Comparison of ENCODE assay signal across 17 mouse cellular contexts in the genomic region with DNA sequence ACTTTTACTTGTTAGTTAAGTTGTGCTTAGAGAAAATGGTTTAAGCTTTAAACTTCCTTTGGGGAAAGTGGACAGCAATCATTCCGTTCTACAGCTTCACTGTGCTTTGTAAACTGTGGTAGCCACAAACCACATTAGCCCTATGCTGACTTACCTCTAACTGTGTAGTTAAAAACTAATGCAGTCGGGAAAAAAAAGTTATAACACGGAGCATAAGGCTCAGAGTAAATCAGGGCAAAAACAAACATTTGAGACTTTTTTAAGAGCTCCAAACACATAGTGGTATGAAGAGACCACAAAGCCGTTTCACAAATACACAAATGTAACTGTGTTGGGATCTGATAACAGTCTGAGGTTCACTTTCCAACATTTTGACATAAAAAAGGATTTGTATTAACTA.
"Had no signal": no experiment of that assay in that cellular context is flagged by ENCODE, and none has a peak within 500 bp of the region (broad histone marks: within the 10 kb centered on the region; RNA-seq: fewer than 3 reads in every experiment).

No protein-coding gene starts in this region.

- H3K27me3 ChIP-seq: kidney, embryonic 15.5 days; limb, embryonic 15.5 days; midbrain, embryonic 12.5 days; midbrain, embryonic 15.5 days; neural tube, embryonic 12.5 days; neural tube, embryonic 15.5 days had no signal

- H3K4me2 ChIP-seq: kidney, embryonic 15.5 days; limb, embryonic 15.5 days; liver, embryonic 11.5 days; lung, embryonic 14.5 days; midbrain, embryonic 12.5 days; midbrain, embryonic 15.5 days; neural tube, embryonic 12.5 days; neural tube, embryonic 15.5 days had no signal

- ATAC-seq: liver, postnatal 0 days; lung, postnatal 0 days; midbrain, embryonic 15.5 days had no signal

- H3K27ac ChIP-seq: kidney, embryonic 15.5 days; layer of hippocampus, adult 2 months; limb, embryonic 15.5 days; liver, embryonic 14.5 days; macrophage; midbrain, embryonic 12.5 days; midbrain, embryonic 15.5 days; neural tube, embryonic 12.5 days; neural tube, embryonic 15.5 days; stomach, postnatal 0 days had no signal

- H3K9me3 ChIP-seq: kidney, embryonic 15.5 days; limb, embryonic 15.5 days; midbrain, embryonic 12.5 days; midbrain, embryonic 15.5 days; neural tube, embryonic 12.5 days; neural tube, embryonic 15.5 days had no signal

- H3K4me1 ChIP-seq: limb, embryonic 15.5 days; midbrain, embryonic 12.5 days; midbrain, embryonic 15.5 days; neural tube, embryonic 15.5 days had no signal

- H3K4me3 ChIP-seq: kidney, embryonic 15.5 days; layer of hippocampus, adult 2 months; limb, embryonic 15.5 days; midbrain, embryonic 12.5 days; midbrain, embryonic 15.5 days; neural tube, embryonic 12.5 days; neural tube, embryonic 15.5 days had no signal

- H3K36me3 ChIP-seq: kidney, embryonic 15.5 days; limb, embryonic 15.5 days; midbrain, embryonic 12.5 days; midbrain, embryonic 15.5 days; neural tube, embryonic 12.5 days; neural tube, embryonic 15.5 days had no signal

- H3K9ac ChIP-seq: kidney, embryonic 15.5 days; limb, embryonic 15.5 days; liver, embryonic 14.5 days; liver, postnatal 0 days; lung, embryonic 14.5 days; midbrain, embryonic 12.5 days; midbrain, embryonic 15.5 days; neural tube, embryonic 12.5 days; neural tube, embryonic 15.5 days had no signal

- DNase-seq: layer of hippocampus, adult 9-11 months; right cerebral cortex, postnatal 14 days; thymus, adult 2 months had no signal
